Mouse (Mus musculus) 3134 (cell line): ENCODE measurements around the gene Tufm.

ENCODE experiments used
- DNase-seq: peaks from one replicate; pipeline ENCODE4 v3.0.0-alpha.2; 2011; ENCODE audit warnings: low spot score; ENCODE audit not compliant: insufficient read length; ENCODE audit errors: extremely low read depth

Tufm gene

GRCm38 (mm10) chr7:126496475-126496874 is 9.3 kb downstream of the Tufm start:
- no peak for DNase-seq

DNA sequence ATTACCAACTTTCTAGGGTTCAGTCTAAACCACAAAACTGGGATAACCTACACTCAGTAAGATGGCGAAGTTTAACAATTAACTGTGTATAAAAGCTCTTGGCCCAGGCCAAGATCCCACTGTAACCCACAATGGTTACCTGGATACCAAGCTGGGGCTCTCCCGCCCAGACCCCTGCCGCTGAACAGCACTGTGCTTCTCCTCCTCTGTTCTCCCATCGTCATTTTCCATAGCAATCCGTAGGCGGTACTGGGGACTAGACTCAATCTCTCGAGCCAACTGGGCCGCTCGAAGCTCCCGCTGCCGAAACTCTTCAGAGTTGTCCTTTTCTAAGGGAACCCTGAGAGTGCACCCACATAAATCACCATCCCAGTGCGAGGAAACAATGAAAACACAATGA is 10.8 kb downstream of the Tufm start:
- no peak for DNase-seq

- DNase-seq, result no peak
Observed at GRCm38 (mm10) chr7:126499416-126499815, 12.3 kb downstream of the Tufm start.

- no peak for DNase-seq
Observed at GRCm38 (mm10) chr7:126501684-126502022, 14.5 kb downstream of the Tufm start.

GRCm38 (mm10) chr7:126502023-126502741 is 15.0 kb downstream of the Tufm start:
- DNase-seq, result peak; percentile 98

GRCm38 (mm10) chr7:126502751-126503150 is 15.6 kb downstream of the Tufm start:
- no peak for DNase-seq

DNA sequence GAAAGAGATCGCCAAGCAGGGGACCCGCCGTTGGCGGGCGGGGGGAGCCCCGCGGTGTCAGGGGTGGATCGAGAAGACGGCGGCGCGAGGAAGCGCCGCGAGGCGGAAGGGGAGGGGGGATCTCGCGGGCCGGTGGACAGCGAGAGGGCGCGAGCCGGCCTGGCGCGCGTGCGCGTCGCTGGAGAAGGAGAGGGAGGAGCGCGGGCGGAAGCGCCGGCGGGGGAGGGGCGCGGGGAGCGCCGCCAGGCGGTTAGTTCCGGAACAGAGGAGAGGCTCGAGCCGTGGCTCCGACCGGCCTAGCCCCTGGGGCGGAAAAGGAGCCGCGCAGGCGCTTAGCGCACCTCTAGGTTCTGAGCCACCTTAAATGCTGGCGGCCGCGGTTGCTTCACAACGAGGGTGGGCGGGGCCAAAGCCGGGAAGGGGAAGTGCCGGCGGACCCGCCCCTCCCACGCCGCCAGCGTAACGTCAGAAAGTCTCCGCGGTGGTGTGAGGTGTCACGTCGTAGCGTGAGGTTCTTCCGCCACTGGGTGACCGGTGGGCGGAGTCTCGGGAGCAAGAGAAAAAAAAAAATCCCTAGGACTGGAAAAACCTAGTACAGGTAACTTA is 16.2 kb downstream of the Tufm start, which contains the start of gene Atxn2l:
Gene Atxn2l (minus strand): TSS at position 165 of the 606 bp plus-strand sequence.
- peak; percentile 98 for DNase-seq

GRCm38 (mm10) chr7:126504913-126505312 is 17.8 kb downstream of the Tufm start:
- no peak for DNase-seq

DNA sequence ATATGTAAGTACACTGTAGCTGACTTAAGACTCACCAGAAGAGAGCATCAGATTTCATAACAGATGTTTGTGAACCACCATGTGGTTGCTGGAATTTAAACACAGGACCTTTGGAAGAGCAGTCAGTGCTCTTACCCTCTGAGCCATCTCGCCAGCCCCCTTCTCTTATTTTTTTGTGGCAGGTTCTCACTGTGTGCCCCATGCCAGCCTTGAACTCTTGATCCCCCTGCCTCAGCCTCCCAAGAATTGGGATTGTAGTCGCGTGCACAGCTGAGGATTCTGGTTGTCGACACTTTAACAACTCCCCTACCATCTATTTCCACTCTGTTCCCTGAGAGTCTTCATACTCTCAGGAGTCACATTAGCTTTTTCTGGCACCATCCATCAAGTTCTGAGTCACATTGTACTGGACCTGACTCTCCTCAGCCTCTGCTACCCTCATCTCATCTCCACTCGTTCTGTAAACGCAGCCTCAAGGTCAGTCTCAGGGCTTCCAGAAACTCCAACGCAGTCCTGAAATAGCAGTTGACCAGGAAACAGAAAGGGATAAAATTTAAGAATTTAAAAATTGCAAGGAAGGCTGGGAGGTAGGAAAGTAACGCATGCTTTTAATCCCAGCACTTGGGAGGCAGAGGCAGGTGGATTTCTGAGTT is 20.1 kb downstream of the Tufm start:
- no peak for DNase-seq

GRCm38 (mm10) chr7:126511287-126511686 is 24.1 kb downstream of the Tufm start:
- DNase-seq, result no peak

DNA sequence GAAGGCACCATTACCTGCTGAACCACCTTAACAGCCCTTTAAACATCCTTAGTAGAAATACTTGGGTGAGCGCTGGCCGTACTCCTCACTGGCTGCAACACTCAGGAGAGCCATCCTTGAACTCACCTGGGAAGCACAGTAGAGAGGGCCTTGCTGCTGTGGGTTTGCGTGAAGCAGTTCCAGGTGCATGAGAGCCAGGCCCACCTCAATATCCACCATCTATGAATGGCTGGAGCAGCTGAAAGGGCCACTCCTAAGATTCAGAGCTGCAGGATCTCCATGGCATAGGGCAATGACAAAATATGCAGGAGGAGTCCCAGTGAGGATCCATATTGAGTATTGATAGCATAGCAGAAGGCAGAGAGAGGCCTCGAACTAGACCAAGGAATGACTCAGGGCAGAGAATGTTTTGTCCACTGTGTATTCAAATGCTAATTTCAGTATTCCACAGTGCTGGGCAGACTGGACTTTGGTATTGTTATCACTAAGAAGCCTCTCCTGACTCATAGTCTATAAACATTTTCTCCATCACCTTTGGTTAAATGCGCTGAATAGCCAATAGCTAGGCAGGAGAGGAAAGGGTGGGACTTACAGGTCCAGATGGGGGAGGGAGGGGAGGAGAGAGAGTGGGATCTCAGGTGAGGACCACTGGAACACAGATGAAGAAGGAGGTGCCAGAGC is 31.2 kb downstream of the Tufm start:
- DNase-seq, result no peak

DNA sequence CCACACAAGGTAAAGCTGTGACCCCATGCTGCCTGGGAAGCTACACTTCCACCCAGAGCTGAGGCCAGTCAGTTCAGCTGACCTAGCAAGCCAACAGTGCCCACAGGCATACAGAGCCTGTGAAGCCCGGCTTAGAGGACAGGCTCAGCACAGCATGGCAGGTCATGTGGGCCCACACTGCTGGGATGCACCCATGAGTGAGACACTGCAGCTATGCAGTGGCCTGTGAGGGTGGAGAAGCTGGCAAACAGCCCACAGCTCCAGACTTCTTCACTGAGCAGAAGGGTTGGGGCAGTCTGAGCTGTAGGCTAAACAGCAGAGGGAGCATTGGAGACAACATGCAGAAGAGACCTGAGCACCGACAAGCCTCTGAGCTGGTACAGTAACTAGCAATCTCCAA is 32.4 kb downstream of the Tufm start:
- peak; percentile 31 for DNase-seq

DNA sequence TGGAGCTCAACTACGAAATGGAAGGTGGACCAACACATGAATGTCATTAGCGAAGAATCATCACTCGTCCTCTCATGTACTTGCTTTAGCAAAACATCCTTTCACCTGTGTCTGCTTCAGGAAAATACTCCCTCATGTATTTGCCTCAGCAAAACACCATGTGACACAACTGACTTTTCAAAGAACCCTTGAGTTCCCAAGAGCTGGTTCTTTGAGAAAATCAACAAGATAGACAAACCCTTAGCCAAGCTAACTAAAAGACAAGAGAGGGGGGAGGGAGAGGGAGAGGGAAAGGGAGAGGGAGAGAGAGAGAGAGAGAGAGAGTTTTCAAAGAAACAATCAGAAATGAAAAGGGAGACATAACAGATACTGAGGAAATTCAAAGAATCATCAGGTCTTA is 36.2 kb downstream of the Tufm start:
- DNase-seq, result no peak

- DNase-seq, result peak; percentile 20
Observed at GRCm38 (mm10) chr7:126528166-126528577, 41.0 kb downstream of the Tufm start.

- DNase-seq, result no peak
Observed at GRCm38 (mm10) chr7:126533434-126533833, 46.3 kb downstream of the Tufm start.

DNA sequence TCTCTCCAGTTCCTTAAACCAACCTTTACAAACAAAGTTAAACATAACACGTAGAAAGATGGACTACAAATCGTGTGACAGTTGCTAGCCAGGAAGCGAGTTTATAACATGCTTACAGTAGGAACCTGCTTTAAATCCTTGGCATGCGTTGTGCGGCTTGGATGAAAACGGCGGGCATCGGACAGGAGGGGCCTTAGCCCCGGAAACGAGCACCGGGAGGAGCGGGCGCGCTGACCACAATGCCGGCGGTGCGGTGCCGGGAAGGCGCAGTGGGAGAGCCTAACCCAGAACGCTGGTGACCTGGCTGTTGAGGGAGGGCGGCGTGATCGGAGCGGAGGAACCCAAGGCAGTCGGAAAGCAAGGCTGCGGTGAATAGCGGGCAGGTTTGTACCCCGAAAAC is 48.6 kb downstream of the Tufm start:
- DNase-seq, result no peak

DNA sequence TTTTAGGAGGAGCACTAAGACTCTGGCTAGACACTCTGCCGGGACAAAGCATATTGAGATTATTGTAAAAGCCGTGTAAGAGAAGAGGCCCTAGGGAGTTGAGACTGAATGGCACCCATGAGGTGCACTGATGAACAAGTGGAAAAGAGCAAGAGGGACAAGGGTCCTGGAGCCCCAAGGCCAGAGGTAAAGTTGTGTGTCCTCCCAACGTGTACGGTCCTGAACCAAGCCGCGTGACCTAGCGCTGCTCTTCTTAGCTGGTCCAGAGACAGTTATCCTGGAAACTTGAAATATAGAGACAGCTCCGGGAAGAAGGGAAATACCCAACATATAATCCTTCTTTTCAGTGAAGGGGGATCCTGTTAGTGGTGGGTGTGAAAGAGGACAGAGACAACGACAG is 49.3 kb downstream of the Tufm start:
- DNase-seq, result no peak

- DNase-seq, result peak; percentile 23
Observed at GRCm38 (mm10) chr7:126537820-126538585, 50.8 kb downstream of the Tufm start.
